Mouse (Mus musculus) myocyte (in vitro differentiated cells): ENCODE measurements around the gene Rbfox1. TPM values are rescaled to one million over a fixed set of nuclear protein-coding genes. Genes with fewer than 3 reads are reported as not detected.

Source experiments
- H3K27me3 ChIP-seq: one replicate; pipeline ENCODE4 v1.6.1; 2011; ENCODE audit not compliant: control insufficient read depth, insufficient read depth, insufficient read length
- H3K36me3 ChIP-seq: one replicate; pipeline ENCODE4 v1.6.1; 2011; ENCODE audit not compliant: control insufficient read depth, insufficient read depth
- H3K4me2 ChIP-seq: one replicate; pipeline ENCODE4 v1.6.1; 2011; ENCODE audit warnings: low read depth, control low read depth
- H3K4me3 ChIP-seq: one replicate; pipeline ENCODE4 v1.5.1; 2011; ENCODE audit warnings: mild to moderate bottlenecking, control low read depth, moderate library complexity
- H3K79me2 ChIP-seq: one replicate; pipeline ENCODE4 v1.6.1; 2011; ENCODE audit not compliant: control insufficient read depth, insufficient read depth
- H3ac ChIP-seq: one replicate; pipeline ENCODE4 v1.6.1; 2011; ENCODE audit not compliant: control insufficient read depth, insufficient read length
- CEBPB ChIP-seq: IDR thresholded peaks from 2 replicates; pipeline ENCODE4 v1.6.1; 2011; ENCODE audit warnings: mild to moderate bottlenecking, moderate library complexity; ENCODE audit not compliant: poor library complexity, insufficient read depth, severe bottlenecking
- E2F4 ChIP-seq: IDR thresholded peaks from one replicate; pipeline ENCODE4 v1.6.1; 2011; ENCODE audit warnings: mild to moderate bottlenecking, control low read depth, moderate library complexity; ENCODE audit not compliant: insufficient read depth
- MAX ChIP-seq: IDR thresholded peaks from one replicate; pipeline ENCODE4 v1.6.1; 2011; ENCODE audit warnings: low read depth, mild to moderate bottlenecking, control low read depth
- MYOD1 ChIP-seq, 3 experiments: IDR thresholded peaks; one replicate each; pipeline ENCODE4 v1.6.1; 2011; ENCODE audit warnings: control low read depth in 2 of 3, low read depth in 2 of 3, mild to moderate bottlenecking in 2 of 3, moderate library complexity in 1 of 3; ENCODE audit not compliant: insufficient read length in 2 of 3, control insufficient read depth in 1 of 3
- MYOG ChIP-seq, 3 experiments: IDR thresholded peaks; one replicate each; pipeline ENCODE4 v1.6.1; 2011; ENCODE audit warnings: control low read depth in 2 of 3, low read depth in 2 of 3, mild to moderate bottlenecking in 2 of 3; ENCODE audit not compliant: insufficient read length in 2 of 3, control insufficient read depth in 1 of 3, insufficient read depth in 1 of 3
- POLR2A ChIP-seq: IDR thresholded peaks from one replicate; pipeline ENCODE4 v1.6.1; 2011; ENCODE audit warnings: low read depth, mild to moderate bottlenecking, control low read depth, moderate library complexity; ENCODE audit not compliant: insufficient read length
- POLR2AphosphoS2 ChIP-seq: IDR thresholded peaks from one replicate; pipeline ENCODE4 v1.6.1; 2011; ENCODE audit warnings: low read depth, control low read depth; ENCODE audit not compliant: insufficient read length
- REST ChIP-seq: IDR thresholded peaks from one replicate; pipeline ENCODE4 v1.6.1; 2011; ENCODE audit warnings: mild to moderate bottlenecking, control low read depth, moderate library complexity; ENCODE audit not compliant: insufficient read depth, insufficient read length
- SRF ChIP-seq: IDR thresholded peaks from one replicate; pipeline ENCODE4 v1.6.1; 2011; ENCODE audit warnings: low read depth; ENCODE audit not compliant: control insufficient read depth, insufficient read length
- TCF12 ChIP-seq: IDR thresholded peaks from one replicate; pipeline ENCODE4 v1.6.1; 2011; ENCODE audit warnings: mild to moderate bottlenecking, control low read depth; ENCODE audit not compliant: poor library complexity, insufficient read depth, severe bottlenecking
- TCF3 ChIP-seq: IDR thresholded peaks from one replicate; pipeline ENCODE4 v1.6.1; 2011; ENCODE audit warnings: low read depth, control low read depth; ENCODE audit not compliant: insufficient read length
- USF1 ChIP-seq: IDR thresholded peaks from one replicate; pipeline ENCODE4 v1.6.1; 2011; ENCODE audit warnings: low read depth, mild to moderate bottlenecking, control low read depth, moderate library complexity
- polyA plus RNA-seq: library from polyadenylated mRNA; unstranded; fragments of >200 nt; fragmentation: generic; extraction: Trizol; gene quantifications from one replicate; pipeline ENCODE4 v1.2.1, GENCODE M21; 2012; ENCODE audit warnings: missing spikeins

Rbfox1 gene
- polyA plus RNA-seq, 1 experiment, result 8.3 TPM

DNA sequence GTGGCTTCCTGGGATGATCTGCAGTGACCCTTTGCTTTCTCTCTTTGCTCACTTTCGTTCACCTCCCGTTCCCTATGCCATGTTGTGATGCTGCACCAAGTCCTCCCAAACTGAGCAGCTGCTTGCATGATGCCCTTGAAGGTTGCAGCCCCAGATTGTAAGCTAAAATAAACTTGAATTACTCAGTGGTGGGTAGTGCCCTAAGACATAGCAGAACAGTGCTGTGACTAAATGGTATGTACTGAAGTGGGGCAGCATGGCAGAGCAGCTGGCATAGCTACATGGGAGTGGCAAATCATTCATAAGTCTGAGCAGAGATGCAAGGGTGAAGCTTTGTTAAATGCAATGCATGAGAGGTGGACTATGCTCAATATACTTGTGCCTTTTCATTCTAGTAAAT is 307.2 kb downstream of the Rbfox1 start:
- H3K79me2 ChIP-seq, result no peaks in the 10 kb centered on the region
- no peaks in the 10 kb centered on the region for H3K27me3 ChIP-seq
- no peak overlapping the region for H3K4me3 ChIP-seq
- no peak overlapping the region for H3ac ChIP-seq
- no peak for TF ChIP-seq USF1
- no peak for TF ChIP-seq MYOD1 (IDR thresholded peaks at IDR 0.05; ENCODE audit: control insufficient read depth in 1 of 3, insufficient read length in 2 of 3, low read depth in 2 of 3)
- TF ChIP-seq POLR2AphosphoS2, result no peak
- no peak for TF ChIP-seq MYOG (IDR thresholded peaks at IDR 0.05; ENCODE audit: control insufficient read depth in 1 of 3, insufficient read depth in 1 of 3, insufficient read length in 2 of 3, low read depth in 2 of 3)
- no peak overlapping the region for H3K4me2 ChIP-seq
- no peaks in the 10 kb centered on the region for H3K36me3 ChIP-seq

DNA sequence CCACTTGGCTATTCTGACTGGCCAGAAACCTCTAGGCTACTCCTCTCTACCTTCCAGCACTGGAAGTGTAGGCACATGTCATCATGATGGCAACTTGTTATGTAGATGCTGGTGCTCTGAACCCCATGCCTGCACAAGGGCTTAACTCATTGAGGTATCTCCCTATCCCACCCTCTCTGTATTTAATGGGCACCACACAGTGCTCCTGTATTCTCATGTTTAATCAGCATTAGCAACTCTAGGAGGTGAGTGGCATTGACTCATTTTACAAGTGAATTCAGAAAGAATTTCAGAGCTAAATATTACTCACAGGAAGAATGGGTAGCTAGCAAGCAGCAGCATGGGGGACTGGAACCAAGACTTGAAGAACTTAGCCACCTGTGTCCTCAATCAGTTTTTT is 321.3 kb downstream of the Rbfox1 start:
- no peaks in the 10 kb centered on the region for H3K27me3 ChIP-seq
- TF ChIP-seq REST (no peak), CEBPB (no peak), MAX (no peak), MYOG (IDR thresholded peaks at IDR 0.05; ENCODE audit: control insufficient read depth in 1 of 3, insufficient read depth in 1 of 3, insufficient read length in 2 of 3, low read depth in 2 of 3) (no peak), E2F4 (no peak), POLR2AphosphoS2 (no peak), USF1 (no peak), TCF12 (no peak), POLR2A (no peak), SRF (no peak), TCF3 (no peak), MYOD1 (IDR thresholded peaks at IDR 0.05; ENCODE audit: control insufficient read depth in 1 of 3, insufficient read length in 2 of 3, low read depth in 2 of 3) (no peak)
- H3K36me3 ChIP-seq, result no peaks in the 10 kb centered on the region
- no peak overlapping the region for H3ac ChIP-seq
- no peak overlapping the region for H3K4me3 ChIP-seq
- no peak overlapping the region for H3K4me2 ChIP-seq
- H3K79me2 ChIP-seq, result no peaks in the 10 kb centered on the region

DNA sequence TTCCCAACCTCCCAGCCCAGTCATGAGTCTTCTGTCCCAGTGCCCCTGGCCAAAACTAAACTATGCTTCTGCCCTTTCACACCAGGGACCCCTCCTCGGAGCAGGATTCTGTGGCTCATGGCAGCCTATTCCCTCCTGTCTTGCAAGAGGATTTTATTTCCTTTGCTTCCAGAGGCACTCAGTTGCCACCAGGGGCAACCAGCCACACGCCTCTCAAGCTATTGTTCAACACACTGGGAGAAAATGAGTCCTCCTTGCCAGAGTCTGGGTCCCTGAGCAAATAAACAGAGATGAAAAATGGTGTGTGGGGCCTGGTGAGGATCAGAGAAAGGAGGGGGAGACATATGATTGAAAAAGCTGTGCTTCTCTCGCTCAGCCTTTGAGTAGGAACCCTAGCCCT is 327.8 kb downstream of the Rbfox1 start:
- Histone ChIP-seq H3K4me3 (no peak overlapping the region), H3K36me3 (no peaks in the 10 kb centered on the region), H3K79me2 (no peaks in the 10 kb centered on the region), H3K27me3 (no peaks in the 10 kb centered on the region), H3K4me2 (no peak overlapping the region), H3ac (no peak overlapping the region)
- TF ChIP-seq USF1, result no peak

DNA sequence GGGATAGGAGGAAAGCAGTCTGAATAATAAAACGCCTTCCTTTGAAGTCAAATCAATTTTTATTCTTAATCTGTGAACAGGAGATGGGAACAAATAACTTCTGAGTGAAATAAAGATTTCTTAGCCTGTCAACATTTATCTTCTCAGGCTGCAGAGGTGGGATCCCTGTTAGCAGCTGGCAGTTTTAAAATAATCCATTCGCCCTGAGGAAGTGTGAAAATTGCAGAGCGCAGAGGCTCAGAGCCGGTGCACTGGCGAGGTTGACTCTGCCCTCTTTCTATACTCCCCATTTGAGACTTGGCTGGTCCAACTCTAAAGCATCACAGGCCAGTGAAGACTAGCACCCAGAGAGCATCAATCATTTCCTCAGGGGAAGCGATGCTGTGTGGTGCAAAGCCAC is 342.3 kb downstream of the Rbfox1 start:
- Histone ChIP-seq H3K4me2 (no peak overlapping the region), H3K36me3 (no peaks in the 10 kb centered on the region), H3K27me3 (no peaks in the 10 kb centered on the region), H3K4me3 (no peak overlapping the region), H3ac (no peak overlapping the region), H3K79me2 (no peaks in the 10 kb centered on the region)
- TF ChIP-seq TCF12 (no peak), TCF3 (no peak), CEBPB (no peak)

DNA sequence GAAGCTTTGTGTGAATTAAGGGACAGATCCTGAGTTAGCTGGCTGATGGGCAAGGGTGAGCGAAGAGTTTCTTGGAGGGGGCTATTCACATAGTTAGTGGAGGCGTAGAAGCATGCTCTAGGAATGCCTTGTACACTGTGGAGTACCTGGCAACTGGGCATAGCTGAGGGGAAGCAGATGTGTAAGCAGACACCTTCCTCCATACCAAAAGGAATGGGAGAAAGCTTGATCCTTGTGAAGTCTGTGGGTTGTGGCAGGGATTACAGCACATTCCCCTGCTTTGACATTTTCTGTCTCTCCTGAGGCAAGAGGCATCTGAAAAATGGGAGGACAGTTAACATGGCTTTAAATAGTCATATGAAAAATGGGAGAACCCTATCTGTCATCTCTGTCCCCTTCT is 347.8 kb downstream of the Rbfox1 start:
- H3K79me2 ChIP-seq, result no peaks in the 10 kb centered on the region
- no peak for TF ChIP-seq E2F4
- no peak for TF ChIP-seq MYOG (IDR thresholded peaks at IDR 0.05; ENCODE audit: control insufficient read depth in 1 of 3, insufficient read depth in 1 of 3, insufficient read length in 2 of 3, low read depth in 2 of 3)
- TF ChIP-seq CEBPB, result no peak
- TF ChIP-seq TCF3, result no peak
- TF ChIP-seq REST, result no peak
- no peak for TF ChIP-seq MYOD1 (IDR thresholded peaks at IDR 0.05; ENCODE audit: control insufficient read depth in 1 of 3, insufficient read length in 2 of 3, low read depth in 2 of 3)
- TF ChIP-seq TCF12, result no peak
- no peak overlapping the region for H3ac ChIP-seq
- no peak overlapping the region for H3K4me3 ChIP-seq
- H3K4me2 ChIP-seq, result no peak overlapping the region
- no peaks in the 10 kb centered on the region for H3K36me3 ChIP-seq
- H3K27me3 ChIP-seq, result no peaks in the 10 kb centered on the region

DNA sequence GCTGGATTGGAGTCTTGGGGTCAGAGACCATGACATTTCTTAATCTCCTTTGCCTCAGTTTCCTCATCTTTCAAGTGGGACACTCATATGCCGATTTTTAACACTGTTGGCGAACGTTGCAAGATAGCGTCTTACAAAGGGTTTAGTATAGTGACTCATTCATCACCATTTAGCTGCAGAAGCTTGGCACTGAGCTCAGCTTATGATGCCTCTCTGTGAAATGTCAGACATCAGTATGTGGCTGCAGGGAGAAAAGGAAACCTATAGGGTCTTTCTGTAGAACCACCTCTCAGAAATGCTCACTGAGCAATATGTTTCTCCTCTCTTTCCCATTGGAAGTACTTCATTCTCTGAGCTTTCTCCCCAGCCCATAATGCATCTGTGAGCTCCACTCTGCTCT is 356.2 kb downstream of the Rbfox1 start:
- no peaks in the 10 kb centered on the region for H3K27me3 ChIP-seq
- H3K79me2 ChIP-seq, result no peaks in the 10 kb centered on the region
- H3K4me2 ChIP-seq, result no peak overlapping the region
- TF ChIP-seq POLR2A (no peak), TCF3 (no peak), REST (no peak), TCF12 (no peak), CEBPB (no peak), POLR2AphosphoS2 (no peak), MAX (no peak), MYOG (IDR thresholded peaks at IDR 0.05; ENCODE audit: control insufficient read depth in 1 of 3, insufficient read depth in 1 of 3, insufficient read length in 2 of 3, low read depth in 2 of 3) (no peak), E2F4 (no peak), SRF (no peak), MYOD1 (IDR thresholded peaks at IDR 0.05; ENCODE audit: control insufficient read depth in 1 of 3, insufficient read length in 2 of 3, low read depth in 2 of 3) (no peak), USF1 (no peak)
- no peak overlapping the region for H3K4me3 ChIP-seq
- H3ac ChIP-seq, result no peak overlapping the region
- H3K36me3 ChIP-seq, result no peaks in the 10 kb centered on the region
